Mouse (Mus musculus) left cerebral cortex, postnatal 14 days (tissue): ENCODE results near the gene Gtf3c5. TPM values are rescaled to one million over a fixed set of nuclear protein-coding genes. Genes with fewer than 3 reads are reported as not detected.

Experiments used
- DNase-seq, 2 experiments: peaks; one replicate each; pipeline ENCODE4 v3.0.0; 2021 to 2022; ENCODE audit warnings: low spot score in 2 of 2, mixed read lengths in 1 of 2
- intact Hi-C: fragments of 180-260 bp; cut with DNase I; formaldehyde crosslinking; loops from one replicate; pipeline ENCODE4 v1.15.1; 2025
- microRNA-seq, 2 experiments: library from miRNA; unstranded; fragments of <30 nt; microRNA quantifications; one replicate each; pipeline ENCODE4 v1.2.0; 2022
- total RNA-seq, 2 experiments: library from RNA; stranded (reverse); gene quantifications; 2 replicates each; pipeline ENCODE4 v1.2.3; 2021

Gene Gtf3c5
- total RNA-seq, 2 experiments from 2014 or later: 15.8 to 17.6 TPM

DNA sequence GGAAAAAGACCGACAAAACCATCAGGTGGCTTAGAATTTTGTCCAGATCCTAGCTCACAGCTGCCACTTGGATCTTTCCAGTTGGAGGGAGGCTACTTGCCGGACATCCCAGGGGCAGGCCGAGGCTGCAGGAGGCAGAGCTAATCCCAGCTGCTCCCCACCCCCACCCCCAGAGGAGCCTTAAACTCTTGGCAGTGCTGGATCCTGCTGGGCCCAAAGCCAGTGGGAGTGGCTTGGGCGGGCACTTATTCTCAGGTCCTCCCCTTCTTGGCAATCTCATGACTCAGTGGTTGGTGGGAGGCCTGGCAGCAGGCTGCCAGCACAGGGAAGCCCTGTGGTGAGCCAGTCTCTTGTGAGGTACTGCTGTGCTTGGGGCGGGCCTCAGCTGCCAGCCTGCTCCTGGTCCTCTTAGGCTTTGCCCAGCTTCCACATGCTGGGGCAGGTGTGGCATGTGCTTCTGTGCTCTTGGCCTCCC, 59.9 kb downstream of the Gtf3c5 start:
- intact Hi-C loops: no loop called here
- DNase-seq: peak; percentile 86 to 92

DNA sequence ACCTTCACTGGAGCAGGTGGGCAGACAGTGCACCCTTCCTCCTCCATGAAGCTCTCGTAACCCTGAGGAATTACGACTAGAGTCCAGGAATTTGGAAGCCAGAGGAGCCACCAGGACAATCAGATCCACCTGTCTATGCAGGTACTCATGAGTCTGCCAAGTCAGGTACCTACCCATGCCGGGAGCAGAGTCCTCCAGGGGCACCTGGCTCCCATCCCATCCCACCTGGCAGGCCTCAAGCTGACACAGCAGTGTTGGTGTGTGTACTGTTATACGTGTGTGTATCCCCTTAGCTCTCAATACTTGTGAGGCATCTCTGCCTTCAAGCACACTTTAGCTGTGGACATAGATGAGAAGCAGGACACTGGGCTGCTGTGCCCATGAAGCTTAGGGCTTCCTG, 61.4 kb downstream of the Gtf3c5 start:
- intact Hi-C loops: no loop called here
- DNase-seq: peak in 1 of 2 experiments; percentile 13

DNA sequence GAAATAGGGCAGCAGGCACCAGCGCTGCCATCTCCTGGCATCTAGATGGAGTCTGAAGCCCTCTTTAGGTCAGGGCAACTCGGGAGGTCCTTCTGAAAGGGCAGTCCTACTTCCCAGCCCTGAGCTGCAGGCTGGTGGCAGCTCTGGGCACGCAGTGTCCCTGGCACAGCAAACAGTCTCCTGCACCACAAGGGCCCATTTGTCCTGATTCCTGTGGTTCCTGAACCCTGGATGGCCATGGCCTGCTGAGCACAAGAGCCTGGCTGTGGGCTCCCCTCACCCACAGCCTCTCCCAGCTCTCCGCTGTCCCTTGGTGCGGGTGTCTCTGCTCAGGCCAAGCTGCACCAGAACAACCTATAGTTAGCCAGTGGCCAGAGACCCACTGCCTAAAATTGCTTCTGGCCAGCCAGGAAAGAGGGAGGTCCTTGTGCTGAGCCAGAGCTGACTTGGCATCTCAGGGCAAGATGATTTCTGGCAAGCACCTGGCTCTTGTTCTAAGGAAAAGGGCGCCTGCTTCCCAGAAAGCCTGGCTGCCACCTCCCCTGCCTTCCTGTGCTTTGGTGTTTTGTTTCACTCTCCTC, 61.9 kb downstream of the Gtf3c5 start:
- intact Hi-C loops: no loop called here
- DNase-seq: peak; percentile 64 to 77

DNA sequence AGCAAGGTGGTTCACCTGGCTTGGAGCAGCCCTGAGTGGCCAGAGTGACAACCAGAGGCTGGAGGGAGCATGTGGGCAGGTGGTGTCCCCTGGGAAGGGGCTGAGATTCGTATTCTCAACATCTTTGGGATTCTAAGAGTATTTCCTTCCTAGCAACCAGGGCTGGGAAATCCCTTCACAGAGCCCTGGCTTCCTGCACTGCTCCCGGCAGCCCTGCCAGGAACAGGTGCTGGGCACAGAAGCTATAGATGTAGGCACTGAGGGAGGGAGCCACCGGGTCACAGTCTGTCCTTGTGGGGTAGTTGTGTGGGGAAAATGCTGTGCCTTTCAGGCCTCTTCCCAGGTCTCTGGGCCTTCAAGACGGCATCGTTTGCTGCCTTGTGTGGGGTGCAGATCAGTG, 63.0 kb downstream of the Gtf3c5 start:
- DNase-seq: no peak
- intact Hi-C loops: no loop called here

DNA sequence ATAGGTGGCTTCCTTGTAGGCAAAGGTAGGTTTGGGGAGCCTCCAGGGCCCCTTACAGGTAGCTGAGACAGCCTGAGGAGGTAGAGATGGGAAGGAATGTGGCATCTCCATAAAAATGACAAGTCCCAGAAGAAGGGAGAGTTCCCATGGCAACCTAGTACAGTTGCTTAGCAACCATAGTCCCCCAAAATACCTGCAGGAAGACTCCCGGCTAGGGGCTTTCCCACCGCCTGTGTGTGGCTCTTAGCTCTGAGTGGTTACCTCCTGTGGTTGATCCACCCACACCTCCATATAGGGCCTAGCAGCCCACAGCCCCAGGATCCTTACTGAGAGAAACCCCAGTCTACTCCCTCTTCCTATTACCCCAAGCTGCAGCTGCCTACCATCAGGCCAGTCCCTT, 65.3 kb downstream of the Gtf3c5 start:
- peak; percentile 85 to 94 for DNase-seq
- intact Hi-C loops: no loop called here

DNA sequence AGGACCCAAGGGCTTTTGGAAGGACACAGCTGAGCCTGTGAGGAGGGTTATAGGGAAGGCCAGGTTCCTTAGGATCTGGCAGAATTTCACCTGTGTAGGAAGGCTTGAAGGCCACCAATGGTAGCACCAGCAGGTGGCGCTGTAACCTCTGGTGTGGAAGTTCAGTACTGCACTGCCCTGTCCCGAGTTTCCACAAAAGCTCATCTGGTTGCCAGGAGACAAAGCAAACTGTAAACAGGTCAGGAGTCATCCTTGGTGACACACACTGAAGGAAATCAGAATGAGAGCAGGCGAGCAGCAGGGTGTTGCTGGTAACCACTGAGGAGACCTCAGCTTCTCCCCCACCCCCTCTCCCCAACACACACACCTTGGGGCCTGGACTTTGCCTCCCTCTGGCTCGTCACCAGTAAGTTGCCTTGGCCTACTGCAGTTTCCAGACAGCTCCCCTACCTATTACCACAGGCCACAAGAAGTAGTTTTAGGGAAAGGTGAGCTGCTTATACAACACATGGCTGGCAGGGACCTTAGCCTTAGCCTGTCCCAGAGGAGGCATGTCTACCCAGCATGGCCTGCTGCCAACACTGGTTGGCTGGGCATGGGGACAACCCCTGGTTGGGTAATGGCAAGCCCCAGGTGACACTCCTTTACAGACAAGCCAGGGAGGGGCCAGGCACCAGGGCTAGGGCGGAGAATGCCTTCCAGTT, 66.2 kb downstream of the Gtf3c5 start:
- intact Hi-C loops: no loop called here
- DNase-seq: peak; percentile 76 to 79

Small RNA genes within 50 kb of the gene (microRNA-seq; reads per million reads assigned to microRNA genes)
- gene Gm22824: 0 reads per million in 2 experiments

Other genes starting within 250 kb of the Gtf3c5 start
- 10 to 100 TPM; 23.8 to 24.6 TPM for gene Ppp1r26, start 137.0 kb downstream of the Gtf3c5 start, total RNA-seq
- gene 1700007K13Rik, start 117.4 kb downstream of the Gtf3c5 start, total RNA-seq: 1 to 10 TPM; 4.9 to 6.2 TPM
- gene Mrps2, start 115.7 kb downstream of the Gtf3c5 start, total RNA-seq: 10 to 100 TPM; 39.1 to 42.8 TPM
- gene Gbgt1, start 86.9 kb downstream of the Gtf3c5 start, total RNA-seq: 1 to 10 TPM; 1.6 to 2.5 TPM
- 1 to 10 TPM; 1.1 to 1.5 TPM for gene Gm10134, start 77.7 kb downstream of the Gtf3c5 start, total RNA-seq
- gene Ralgds, start 70.6 kb downstream of the Gtf3c5 start, total RNA-seq: 100 to 1,000 TPM; 119 TPM
- not detected for gene Cel, start 20.3 kb downstream of the Gtf3c5 start, total RNA-seq
- not detected for gene Gfi1b, start 38.2 kb upstream of the Gtf3c5 start, total RNA-seq
- 10 to 100 TPM; 43.4 to 45.1 TPM for gene Tsc1, start 57.5 kb upstream of the Gtf3c5 start, total RNA-seq
- gene Spaca9, start 116.0 kb upstream of the Gtf3c5 start, total RNA-seq: not detected
- gene Ak8, start 116.4 kb upstream of the Gtf3c5 start, total RNA-seq: 1 to 10 TPM; 1.7 to 2.1 TPM